Mouse (Mus musculus) intestine, embryonic 15.5 days (tissue): ENCODE measurements at regions not wholly inside any gene's neighbourhood (a gene's known extent, or its start where the extent isn't known, plus 50 kb on each side); places are given as distances from the start of the nearest gene placed in this dataset.
A peak's percentile ranks its signal among the peaks of the same experiment; 100 is the strongest.

ENCODE experiments used
- ATAC-seq: fragments of 200-750 bp; cut with Nextera tagmentation; 2 replicates; pipeline ENCODE4 v1.8.0; 2017; ENCODE audit warnings: moderate TSS enrichment, moderate library complexity
- H3K27ac ChIP-seq: fragments of 300-500 bp; sonication (generic); 2 replicates; pipeline ENCODE4 v1.5.1; 2015; ENCODE audit warnings: mild to moderate bottlenecking, inconsistent platforms
- H3K27me3 ChIP-seq: fragments of 300-500 bp; sonication (generic); replicated peaks from 2 replicates; pipeline ENCODE4 v1.6.1; 2015; ENCODE audit warnings: inconsistent platforms
- H3K36me3 ChIP-seq: fragments of 300-500 bp; sonication (generic); 2 replicates; pipeline ENCODE4 v1.6.1; 2015; ENCODE audit warnings: inconsistent platforms
- H3K4me1 ChIP-seq: fragments of 300-500 bp; sonication (generic); replicated peaks from 2 replicates; pipeline ENCODE4 v1.6.1; 2015; ENCODE audit warnings: inconsistent platforms
- H3K4me2 ChIP-seq: fragments of 300-500 bp; sonication (generic); replicated peaks from 2 replicates; pipeline ENCODE4 v1.6.1; 2015; ENCODE audit warnings: mild to moderate bottlenecking, inconsistent platforms
- H3K4me3 ChIP-seq: fragments of 300-500 bp; sonication (generic); replicated peaks from 2 replicates; pipeline ENCODE4 v1.5.1; 2015; ENCODE audit warnings: inconsistent platforms
- H3K9ac ChIP-seq: fragments of 300-500 bp; sonication (generic); 2 replicates; pipeline ENCODE4 v1.6.1; 2015; ENCODE audit warnings: inconsistent platforms
- H3K9me3 ChIP-seq: fragments of 300-500 bp; sonication (generic); 2 replicates; pipeline ENCODE4 v1.6.1; 2016; ENCODE audit warnings: inconsistent platforms
- WGBS: fragments of 180-500 bp; shearing (Covaris S2); methylation state at CpG from one replicate; pipeline ENCODE4 v1.1.7; 2015; 5-methylcytosine and 5-hydroxymethylcytosine counted together

DNA sequence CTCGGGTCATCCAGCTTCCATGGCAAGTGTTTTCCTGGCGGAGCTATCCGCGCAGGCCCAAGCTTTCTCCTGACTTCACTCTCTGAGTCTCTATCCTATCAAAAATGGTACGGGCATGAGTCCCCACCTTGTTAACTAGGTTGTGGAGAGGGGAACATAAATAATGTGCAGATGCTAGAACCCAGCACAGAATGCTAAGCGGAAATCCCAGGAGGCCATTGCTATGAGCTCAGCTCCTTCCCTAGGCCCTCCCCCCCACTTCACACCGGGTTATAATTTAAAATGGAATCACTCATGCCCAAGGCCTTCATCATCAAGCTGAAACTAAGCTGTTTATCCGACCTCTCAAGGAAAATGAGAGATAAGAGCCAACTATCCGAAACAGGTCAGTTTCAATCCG lies 60.4 kb upstream of the Cd83 start:
- WGBS: 82% methylated on average over 10 of the region's 10 CpGs
- Histone ChIP-seq H3K27ac (no peak overlapping the region), H3K4me2 (no peak overlapping the region), H3K4me1 (no peaks in the 10 kb centered on the region), H3K4me3 (no peak overlapping the region), H3K36me3 (no peaks in the 10 kb centered on the region), H3K9me3 (no peaks in the 10 kb centered on the region), H3K27me3 (no peaks in the 10 kb centered on the region), H3K9ac (no peak overlapping the region)
- no peak for ATAC-seq

DNA sequence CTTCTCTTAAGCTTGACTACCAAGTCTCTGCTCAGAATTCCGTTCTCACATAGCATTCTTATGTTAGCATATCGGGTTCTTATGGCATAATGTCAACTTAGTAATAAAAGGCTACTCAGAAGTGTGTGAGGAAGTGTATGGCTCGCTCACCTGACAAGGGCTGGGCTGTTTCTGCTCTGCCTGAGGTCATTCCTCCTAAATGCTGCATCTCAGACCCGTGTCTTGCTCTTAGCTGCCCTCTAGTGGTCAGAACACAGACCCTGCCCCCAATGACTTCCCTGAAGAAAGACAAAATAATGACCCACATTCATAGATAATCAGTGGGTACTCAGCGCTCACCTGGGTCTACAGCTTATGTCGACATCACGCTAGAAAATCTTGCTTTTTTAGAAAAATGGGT lies 58.9 kb upstream of the Cd83 start:
- Histone ChIP-seq H3K36me3 (no peaks in the 10 kb centered on the region), H3K27me3 (no peaks in the 10 kb centered on the region), H3K9me3 (no peaks in the 10 kb centered on the region), H3K4me2 (no peak overlapping the region), H3K27ac (no peak overlapping the region), H3K4me1 (no peaks in the 10 kb centered on the region), H3K4me3 (no peak overlapping the region), H3K9ac (no peak overlapping the region)
- peak; percentile 49; the same call in 1 of the 2 replicates for ATAC-seq
- 27% methylated on average over 7 of the region's 7 CpGs for whole genome bisulfite sequencing

DNA sequence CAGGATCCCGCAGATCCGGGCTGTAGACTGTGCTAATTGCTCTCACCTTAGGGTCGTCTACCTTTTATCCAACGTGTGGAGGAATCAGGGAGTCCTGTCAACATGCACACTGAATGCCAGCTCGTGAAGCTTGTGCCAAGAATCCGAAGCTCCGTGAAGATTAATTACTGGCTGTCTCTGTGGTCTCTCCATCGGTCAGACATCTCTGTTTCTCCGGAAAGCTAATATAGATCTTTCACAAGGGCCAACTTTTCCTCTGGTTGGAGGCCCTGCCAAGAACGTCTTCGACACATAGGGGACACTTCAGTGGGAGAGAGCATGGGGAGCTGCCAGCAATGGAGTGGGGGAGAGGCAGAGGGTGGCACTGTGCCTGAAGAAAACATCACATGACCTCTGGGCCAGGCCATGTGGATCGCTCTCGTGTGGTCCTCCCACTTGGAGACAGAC lies 57.7 kb upstream of the Cd83 start:
- H3K9me3 ChIP-seq: no peaks in the 10 kb centered on the region
- H3K9ac ChIP-seq: no peak overlapping the region
- H3K4me2 ChIP-seq: no peak overlapping the region
- H3K4me3 ChIP-seq: no peak overlapping the region
- H3K27ac ChIP-seq: no peak overlapping the region
- no peaks in the 10 kb centered on the region for H3K36me3 ChIP-seq
- 72% methylated on average over 13 of the region's 13 CpGs for WGBS
- H3K27me3 ChIP-seq: no peaks in the 10 kb centered on the region
- no peak for ATAC-seq
- no peaks in the 10 kb centered on the region for H3K4me1 ChIP-seq

DNA sequence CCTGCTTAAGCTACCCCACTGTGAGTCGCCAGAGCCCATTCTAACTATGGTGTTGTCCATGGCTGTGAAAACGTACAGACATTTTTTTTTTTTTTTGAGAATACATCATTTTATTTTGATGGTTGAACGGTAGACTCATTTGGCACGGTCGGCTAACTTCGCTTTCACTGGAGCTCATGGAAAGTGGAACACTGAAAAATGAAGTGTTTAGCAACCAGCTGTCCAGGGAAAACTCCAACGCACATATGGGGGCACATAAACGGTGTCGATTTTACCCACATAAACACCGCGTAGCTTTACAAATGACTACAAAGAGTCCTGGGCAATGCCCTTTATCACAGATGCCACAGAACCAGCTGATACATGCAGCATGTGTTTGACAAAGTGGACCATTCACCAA lies 55.0 kb upstream of the Cd83 start:
- WGBS: 85% methylated on average over 11 of the region's 11 CpGs
- Histone ChIP-seq H3K4me3 (no peak overlapping the region), H3K9me3 (no peaks in the 10 kb centered on the region), H3K27ac (no peak overlapping the region), H3K4me1 (no peaks in the 10 kb centered on the region), H3K27me3 (no peaks in the 10 kb centered on the region), H3K4me2 (no peak overlapping the region), H3K36me3 (no peaks in the 10 kb centered on the region), H3K9ac (no peak overlapping the region)
- ATAC-seq: no peak

DNA sequence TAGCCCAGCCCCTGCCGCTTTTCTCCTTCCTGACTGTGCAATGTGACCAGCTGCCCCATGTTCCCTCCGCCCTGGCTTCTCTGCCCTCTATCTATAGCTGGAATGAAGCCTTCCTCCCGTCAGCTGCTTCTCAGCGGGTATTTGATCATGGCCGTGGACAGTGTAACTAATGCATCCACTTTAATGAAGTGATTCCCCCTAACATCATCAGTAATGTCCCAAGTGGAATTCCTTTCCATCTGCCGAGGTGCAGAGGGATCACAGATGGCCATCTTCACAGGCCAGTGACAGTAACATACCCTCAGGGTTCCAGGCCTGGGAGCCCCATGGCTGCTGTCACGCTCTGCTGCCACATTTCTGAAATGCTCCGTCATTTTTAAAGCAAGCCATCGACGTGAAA lies 51.5 kb upstream of the Cd83 start:
- Histone ChIP-seq H3K9ac (no peak overlapping the region), H3K27ac (no peak overlapping the region), H3K4me1 (no peaks in the 10 kb centered on the region), H3K36me3 (no peaks in the 10 kb centered on the region), H3K4me2 (no peak overlapping the region), H3K27me3 (no peaks in the 10 kb centered on the region), H3K9me3 (no peaks in the 10 kb centered on the region), H3K4me3 (no peak overlapping the region)
- WGBS: 65% methylated on average over 10 of the region's 10 CpGs
- ATAC-seq: no peak

DNA sequence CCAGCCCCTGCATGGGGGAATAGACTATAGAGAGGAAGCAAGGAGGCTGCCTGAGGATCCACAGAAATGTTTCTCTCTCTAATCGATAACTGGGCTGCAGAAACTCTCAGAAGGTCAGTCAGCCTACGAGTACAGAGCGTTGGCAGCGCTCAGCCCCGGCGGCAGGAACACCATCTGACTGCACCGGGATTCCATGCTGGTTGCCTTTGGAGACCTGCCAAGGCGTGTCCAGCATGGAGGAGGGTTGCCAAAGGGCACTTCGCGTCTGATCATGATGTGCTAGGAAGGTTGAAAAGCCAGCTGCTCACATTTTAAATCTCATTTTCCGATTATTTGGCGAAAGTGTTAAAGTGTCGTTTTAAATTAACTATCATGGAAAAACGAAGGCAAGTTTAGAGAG lies 49.9 kb upstream of the Cd83 start:
- Histone ChIP-seq H3K4me3 (no peak overlapping the region), H3K27ac (no peak overlapping the region), H3K4me2 (no peak overlapping the region), H3K9ac (no peak overlapping the region), H3K36me3 (no peaks in the 10 kb centered on the region), H3K27me3 (no peaks in the 10 kb centered on the region), H3K4me1 (no peaks in the 10 kb centered on the region), H3K9me3 (no peaks in the 10 kb centered on the region)
- ATAC-seq: no peak
- WGBS: 71% methylated on average over 14 of the region's 14 CpGs
